Mouse (Mus musculus) embryonic stem cell, embryonic (primary cell): ENCODE results near the gene Cd244a.

Source experiments
- CTCF ChIA-PET, 4 experiments: fragments of 300-600 bp in 2 of 4; fragments of 350-600 bp in 2 of 4; sonication (Branson Sonifier 250); formaldehyde crosslinking; loops; one replicate each; lab custom pipeline; 2022; ENCODE audit warnings: inconsistent platforms in 2 of 4; lab: Charles Lee
- POLR2A ChIA-PET, 4 experiments: fragments of 300-600 bp in 2 of 4; fragments of 350-600 bp in 2 of 4; sonication (Branson Sonifier 250); formaldehyde crosslinking; loops; one replicate each; lab custom pipeline; 2022; ENCODE audit warnings: antibody characterized with exemption in 4 of 4, inconsistent platforms in 1 of 4; lab: Charles Lee

Gene Cd244a

DNA sequence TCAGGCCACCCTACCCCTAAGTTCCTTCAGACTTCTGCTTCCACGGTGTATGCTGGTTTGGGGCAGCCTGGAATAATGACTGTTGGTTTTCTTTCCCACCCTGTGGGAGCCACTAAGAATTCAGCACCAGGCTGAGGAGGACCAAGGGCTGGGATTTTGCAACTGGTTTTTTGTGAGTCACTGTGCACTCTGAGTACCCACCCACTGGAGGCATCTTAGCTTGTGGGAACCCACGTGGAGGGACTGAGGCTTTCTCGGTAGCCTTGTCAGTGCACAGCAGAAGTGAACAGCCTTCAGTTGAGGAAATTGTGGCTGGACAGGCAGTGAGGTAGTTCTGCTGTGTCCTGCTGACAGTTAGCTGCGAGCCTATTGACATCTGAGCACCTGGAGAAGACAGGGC is at the start of gene Cd244a:
Cd244a (plus strand) TSS at position 296 of the 400 bp plus-strand sequence.
- ChIA-PET POLR2A (no interaction called here), CTCF (interaction anchor here in 3 of 4 experiments (0.7 to 1.0 kb wide), 3 partner anchors 25 to 52 kb away, joined by 3 read pairs; no protein-coding TSS in a partner anchor)

DNA sequence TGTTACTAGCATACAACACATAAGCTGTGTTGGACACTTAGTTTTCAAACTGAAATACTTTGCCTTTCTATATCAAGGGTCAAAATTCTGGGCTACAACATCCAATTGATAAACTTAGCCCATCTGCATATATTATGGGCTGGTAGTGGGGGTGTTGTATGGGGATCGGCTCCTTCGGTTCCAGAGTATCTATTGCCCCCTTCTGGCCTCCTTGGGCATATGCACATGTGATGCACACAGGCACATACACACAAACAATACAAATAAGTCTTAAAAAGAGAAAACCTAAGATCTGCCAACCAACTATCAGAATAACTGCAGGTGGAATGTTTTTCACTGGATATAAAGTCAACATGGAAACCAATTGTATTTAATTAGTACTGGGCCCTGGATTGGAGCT is 45.8 kb upstream of the Cd244a start:
- ChIA-PET POLR2A (interaction anchor here in 2 of 4 experiments (1.7 to 2.5 kb wide), 2 partner anchors 9 to 10 kb away, joined by 5 to 13 read pairs; partner anchors contain the start of gene Alyref2 (in 2 of the 2)), CTCF (interaction anchor here in 2 of 4 experiments (0.8 to 1.8 kb wide), 5 partner anchors 11 to 52 kb away, joined by 3 to 4 read pairs (median 3); no protein-coding TSS in a partner anchor)

- ChIA-PET CTCF (interaction anchor here in 2 of 4 experiments (1.0 to 1.8 kb wide), 3 partner anchors 12 to 52 kb away, joined by 3 to 4 read pairs (median 3); no protein-coding TSS in a partner anchor), POLR2A (interaction anchor here in 1 of 4 experiments (0.6 to 2.5 kb wide), 2 partner anchors 11 to 48 kb away, joined by 3 to 13 read pairs; partner anchors contain the start of gene Alyref2)
These were observed 45.2 kb upstream of the Cd244a start for GRCm38 (mm10) chr1:171513760-171514159.

GRCm38 (mm10) chr1:171515039-171515438 is 44.0 kb upstream of the Cd244a start:
- CTCF ChIA-PET = interaction anchor here (0.6 to 3.0 kb wide), 16 partner anchors 10 to 542 kb away, joined by 3 to 9 read pairs (median 5); partner anchors contain the start of genes Itln1 (in 1 of the 4) and Nhlh1 (in 1 of the 4)
- POLR2A ChIA-PET = interaction anchor here in 3 of 4 experiments (0.7 to 2.2 kb wide), 7 partner anchors 8 to 30 kb away, joined by 3 to 20 read pairs (median 3); partner anchors contain the start of gene Alyref2 (in 2 of the 3)

DNA sequence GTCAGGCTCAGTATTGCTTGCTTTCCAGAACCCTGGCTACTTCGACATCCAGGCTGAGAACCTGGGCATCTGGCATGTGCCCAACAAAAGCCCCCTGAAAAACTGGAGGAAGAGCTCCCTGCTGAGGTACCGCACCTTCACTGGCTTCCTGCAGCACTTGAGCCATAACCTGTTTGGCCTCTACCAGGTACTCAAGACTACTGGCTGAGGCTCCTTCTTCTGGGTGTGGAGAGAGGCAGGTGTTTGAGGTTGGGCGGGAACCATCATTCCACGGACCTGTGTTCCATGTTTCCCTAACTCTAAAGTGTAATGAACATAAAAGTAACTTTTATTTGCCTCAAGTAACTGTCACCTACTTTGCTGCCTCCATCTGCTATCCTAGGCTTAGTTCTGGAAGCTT is 43.4 kb upstream of the Cd244a start:
- ChIA-PET CTCF (interaction anchor here (0.7 to 3.0 kb wide), 11 partner anchors 13 to 50 kb away, joined by 3 to 9 read pairs (median 4); no protein-coding TSS in a partner anchor), POLR2A (interaction anchor here in 3 of 4 experiments (0.6 to 2.2 kb wide), 7 partner anchors 8 to 96 kb away, joined by 3 to 20 read pairs (median 4); partner anchors contain the start of gene Alyref2 (in 2 of the 3))

- CTCF ChIA-PET = interaction anchor here in 2 of 4 experiments (0.7 to 4.9 kb wide), 2 partner anchors 34 to 79 kb away, joined by 6 to 48 read pairs; no protein-coding TSS in a partner anchor
- POLR2A ChIA-PET = no interaction called here
These were observed 27.6 kb upstream of the Cd244a start for GRCm38 (mm10) chr1:171531367-171531766.

DNA sequence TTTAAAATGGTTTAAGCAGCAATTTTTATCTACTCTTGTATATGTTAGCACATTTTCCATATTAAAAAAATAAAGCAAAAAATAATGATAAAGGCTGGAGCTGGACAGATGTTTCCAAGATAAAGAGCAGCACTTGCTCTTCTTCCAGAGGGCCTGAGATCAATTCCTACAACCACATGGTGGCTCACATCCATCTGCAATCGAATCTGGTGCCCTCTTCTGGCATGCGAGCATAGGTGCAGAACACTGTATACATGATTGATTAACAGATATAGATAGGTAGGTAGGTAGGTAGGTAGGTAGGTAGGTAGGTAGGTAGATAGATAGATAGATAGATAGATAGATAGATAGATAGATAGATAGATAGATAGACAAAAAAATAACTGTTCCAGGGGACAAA is 26.2 kb upstream of the Cd244a start:
- CTCF ChIA-PET = interaction anchor here (0.7 to 4.9 kb wide), 8 partner anchors 9 to 167 kb away, joined by 3 to 48 read pairs (median 6); no protein-coding TSS in a partner anchor
- POLR2A ChIA-PET = interaction anchor here (0.7 to 4.9 kb wide), 4 partner anchors 30 to 208 kb away, joined by 3 to 26 read pairs (median 13); partner anchors contain the start of gene Alyref2 (in 2 of the 4)

DNA sequence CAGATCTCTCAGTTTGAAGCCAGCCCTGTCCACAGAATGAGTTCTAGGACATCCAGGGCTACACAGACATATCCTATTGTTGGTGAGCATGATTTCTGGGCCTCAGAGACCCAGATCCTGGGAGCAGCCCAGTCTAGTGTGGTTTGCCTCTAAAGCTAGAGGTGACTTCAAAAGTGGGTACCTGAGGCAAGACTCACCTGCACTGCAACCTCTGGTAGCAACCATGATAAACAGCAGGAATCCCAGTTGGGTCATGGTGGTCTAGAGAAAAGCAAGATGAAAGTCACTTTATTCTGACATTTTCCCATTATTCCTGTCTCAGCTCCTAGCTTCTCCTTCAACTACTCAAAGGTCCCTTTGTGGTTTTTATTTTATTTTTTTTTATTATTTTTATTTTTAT is 24.4 kb upstream of the Cd244a start:
- ChIA-PET POLR2A (interaction anchor here in 3 of 4 experiments (0.5 to 4.9 kb wide), 8 partner anchors 28 to 629 kb away, joined by 3 to 26 read pairs (median 4); partner anchors contain the start of gene Alyref2 (in 3 of the 3)), CTCF (interaction anchor here (0.6 to 4.9 kb wide), 13 partner anchors 20 to 272 kb away, joined by 3 to 48 read pairs (median 5); no protein-coding TSS in a partner anchor)

DNA sequence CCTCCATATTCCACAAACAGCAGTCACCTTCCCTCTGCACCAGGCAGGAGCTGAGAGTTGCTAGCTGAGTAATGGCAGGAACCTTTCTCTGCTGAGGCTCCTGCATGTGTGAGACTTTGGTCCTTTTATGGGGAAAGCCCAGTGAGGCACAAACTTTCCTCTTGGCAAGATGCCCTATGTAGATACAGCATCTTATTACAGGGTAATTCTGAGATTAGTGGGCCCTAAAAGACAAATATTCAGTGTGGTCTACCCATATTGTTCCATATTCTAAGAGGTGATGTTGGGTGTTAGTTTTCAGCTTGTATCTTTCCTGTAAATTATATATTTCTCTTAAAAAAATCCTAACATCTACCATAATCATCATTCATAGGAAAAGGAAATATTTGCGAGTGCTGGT is 23.8 kb upstream of the Cd244a start, which contains the start of gene Itln1:
Itln1 (minus strand) TSS at position 101 of the 400 bp plus-strand sequence.
- CTCF ChIA-PET = interaction anchor here in 3 of 4 experiments (0.5 to 4.9 kb wide), 14 partner anchors 16 to 538 kb away, joined by 3 to 48 read pairs (median 4); no protein-coding TSS in a partner anchor

GRCm38 (mm10) chr1:171540694-171541093 is 18.3 kb upstream of the Cd244a start:
- CTCF ChIA-PET = interaction anchor here in 2 of 4 experiments (0.8 to 5.4 kb wide), 5 partner anchors 24 to 28 kb away, joined by 3 to 42 read pairs (median 6); no protein-coding TSS in a partner anchor
- POLR2A ChIA-PET = interaction anchor here in 1 of 4 experiments (0.6 kb wide), 1 partner anchor 241 kb away, joined by 3 read pairs; no protein-coding TSS in a partner anchor

More for the DNA sequence above, 23.8 kb upstream of the Cd244a start, which contains the start of gene Itln1:
- POLR2A ChIA-PET = interaction anchor here in 3 of 4 experiments (0.5 to 4.9 kb wide), 6 partner anchors 29 to 629 kb away, joined by 3 to 26 read pairs (median 4); partner anchors contain the start of gene Alyref2 (in 3 of the 3)

DNA sequence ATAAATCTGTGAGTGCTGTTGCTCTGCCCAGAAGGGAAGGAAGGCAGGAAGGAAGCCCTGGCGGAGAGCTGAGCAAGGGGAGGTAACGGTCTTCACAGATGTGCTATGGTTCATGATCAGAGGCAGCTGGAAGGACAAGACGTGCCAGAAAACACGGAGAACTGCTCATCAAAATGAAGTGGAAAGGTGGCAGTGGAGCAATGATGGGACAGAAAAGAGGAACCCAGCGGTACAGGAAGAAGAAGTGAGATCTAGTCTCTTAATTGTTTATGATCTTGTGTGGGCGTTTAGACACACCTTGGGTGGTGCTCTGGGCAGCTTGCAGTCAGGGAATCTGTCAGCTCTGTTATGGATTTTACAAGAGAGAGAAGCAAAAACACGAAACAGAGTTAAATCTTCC is 7.7 kb upstream of the Cd244a start:
- POLR2A ChIA-PET = interaction anchor here in 1 of 4 experiments (1.3 kb wide), 1 partner anchor 9 kb away, joined by 5 read pairs; no protein-coding TSS in a partner anchor

DNA sequence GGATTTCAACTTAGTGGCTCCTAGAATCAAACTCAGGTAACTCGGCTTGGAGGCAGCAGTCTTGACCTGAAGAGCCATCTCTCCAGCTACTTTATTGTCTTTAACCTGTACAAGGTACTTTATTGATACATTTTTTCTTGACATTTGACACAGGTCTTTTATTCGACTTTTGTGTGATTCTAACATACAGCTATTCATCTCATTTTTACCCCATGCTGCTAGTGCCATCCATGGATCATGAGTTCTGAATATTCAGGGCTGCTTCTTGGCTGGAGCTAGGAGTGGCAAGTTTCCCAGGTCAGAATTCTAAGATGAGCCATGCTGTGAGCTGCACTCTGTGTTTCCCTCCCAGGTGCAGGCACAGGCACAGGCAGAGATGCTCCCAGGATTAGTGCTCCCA is 6.8 kb upstream of the Cd244a start:
- ChIA-PET POLR2A (interaction anchor here in 1 of 4 experiments (1.1 to 4.5 kb wide), 3 partner anchors 9 to 50 kb away, joined by 4 to 13 read pairs (median 5); no protein-coding TSS in a partner anchor), CTCF (interaction anchor here in 2 of 4 experiments (0.7 to 10.7 kb wide), 6 partner anchors 10 to 59 kb away, joined by 3 to 101 read pairs (median 6); no protein-coding TSS in a partner anchor)

More for the DNA sequence above, 7.7 kb upstream of the Cd244a start:
- CTCF ChIA-PET = interaction anchor here in 2 of 4 experiments (0.7 to 10.7 kb wide), 5 partner anchors 13 to 17 kb away, joined by 3 to 101 read pairs (median 4); partner anchors contain the start of gene Itln1 (in 1 of the 2)

- CTCF ChIA-PET = interaction anchor here in 3 of 4 experiments (0.6 to 10.7 kb wide), 8 partner anchors 9 to 694 kb away, joined by 3 to 101 read pairs (median 5); no protein-coding TSS in a partner anchor
- POLR2A ChIA-PET = interaction anchor here in 3 of 4 experiments (0.6 to 4.5 kb wide), 6 partner anchors 8 to 212 kb away, joined by 3 to 13 read pairs (median 5); no protein-coding TSS in a partner anchor
These were observed 5.3 kb upstream of the Cd244a start for GRCm38 (mm10) chr1:171553359-171554341.

DNA sequence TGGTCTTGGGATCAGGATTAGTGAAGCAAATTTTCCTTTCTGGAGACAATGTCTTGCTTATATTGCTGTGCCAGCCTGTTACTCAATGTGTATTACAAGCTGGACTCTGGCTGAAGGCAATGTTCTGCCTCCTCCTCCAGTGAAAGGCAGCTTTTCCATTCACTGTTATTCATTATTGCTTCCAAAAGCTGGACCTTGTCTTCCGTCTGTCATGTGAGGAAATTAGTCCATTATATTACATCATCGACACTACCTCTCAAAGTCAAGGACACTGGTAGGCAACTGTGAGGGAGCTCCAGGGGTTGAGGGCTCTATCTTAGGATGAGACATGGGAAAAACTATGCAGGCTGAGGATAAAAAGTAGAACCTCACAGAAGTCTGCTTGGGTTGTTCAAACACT is 2.6 kb upstream of the Cd244a start:
- POLR2A ChIA-PET = interaction anchor here in 2 of 4 experiments (0.9 to 4.5 kb wide), 2 partner anchors 54 kb away, joined by 4 to 13 read pairs; no protein-coding TSS in a partner anchor
- CTCF ChIA-PET = interaction anchor here in 3 of 4 experiments (1.0 to 10.7 kb wide), 4 partner anchors 8 to 23 kb away, joined by 3 to 101 read pairs (median 14); no protein-coding TSS in a partner anchor

- POLR2A ChIA-PET = interaction anchor here in 1 of 4 experiments (0.6 kb wide), 1 partner anchor 56 kb away, joined by 3 read pairs; no protein-coding TSS in a partner anchor
- CTCF ChIA-PET = interaction anchor here in 3 of 4 experiments (0.7 to 1.0 kb wide), 3 partner anchors 52 to 140 kb away, joined by 3 to 5 read pairs (median 3); no protein-coding TSS in a partner anchor
These were observed 586 bp upstream of the Cd244a start for GRCm38 (mm10) chr1:171558407-171558806.

- POLR2A ChIA-PET = interaction anchor here in 1 of 4 experiments (2.0 kb wide), 1 partner anchor 57 kb away, joined by 4 read pairs; the partner anchor contains the start of gene Alyref2
- CTCF ChIA-PET = interaction anchor here in 2 of 4 experiments (0.6 to 1.1 kb wide), 2 partner anchors 10 to 25 kb away, joined by 3 read pairs; partner anchors contain the start of gene Itln1 (in 1 of the 2)
These were observed 1.3 kb downstream of the Cd244a start for GRCm38 (mm10) chr1:171560262-171560661.
